Mouse (Mus musculus): ENCODE data around the gene Mybpc2.
A peak's percentile ranks its signal among the peaks of the same experiment; 100 is the strongest.

Mybpc2 gene

GRCm38 (mm10) chr7:44524502-44524901 is at the start of gene Mybpc2:
Gene Mybpc2, minus strand, starts transcription at chr7:44524656.
- DNase-seq: peak; percentile 26 to 67

DNA sequence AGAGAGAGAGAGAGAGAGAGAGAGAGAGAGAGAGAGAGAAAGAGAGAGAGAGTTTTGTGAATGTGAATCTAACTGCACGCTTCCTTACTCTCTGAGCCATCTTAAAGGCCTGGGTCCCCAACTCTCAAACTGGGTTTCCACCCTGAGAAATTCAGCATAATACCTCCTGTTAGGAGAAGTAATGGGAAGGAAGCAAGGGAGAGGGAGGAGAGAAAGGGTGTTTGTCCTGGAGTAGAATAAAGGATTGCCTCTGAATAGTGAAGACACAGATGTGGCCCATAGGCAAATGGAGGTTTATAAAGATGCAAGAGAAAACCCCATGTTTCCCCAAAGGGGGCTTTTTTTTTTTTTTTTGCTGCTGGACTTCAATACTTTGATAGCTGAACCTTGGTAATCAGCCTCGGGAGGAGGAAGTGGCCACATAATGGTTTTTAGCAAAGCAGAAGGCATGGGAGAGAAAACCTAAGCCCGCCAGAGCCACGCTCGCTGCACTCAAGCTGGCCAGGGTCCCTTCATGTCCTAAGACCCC is 48.6 kb upstream of the Mybpc2 start:
- no peak for DNase-seq

DNA sequence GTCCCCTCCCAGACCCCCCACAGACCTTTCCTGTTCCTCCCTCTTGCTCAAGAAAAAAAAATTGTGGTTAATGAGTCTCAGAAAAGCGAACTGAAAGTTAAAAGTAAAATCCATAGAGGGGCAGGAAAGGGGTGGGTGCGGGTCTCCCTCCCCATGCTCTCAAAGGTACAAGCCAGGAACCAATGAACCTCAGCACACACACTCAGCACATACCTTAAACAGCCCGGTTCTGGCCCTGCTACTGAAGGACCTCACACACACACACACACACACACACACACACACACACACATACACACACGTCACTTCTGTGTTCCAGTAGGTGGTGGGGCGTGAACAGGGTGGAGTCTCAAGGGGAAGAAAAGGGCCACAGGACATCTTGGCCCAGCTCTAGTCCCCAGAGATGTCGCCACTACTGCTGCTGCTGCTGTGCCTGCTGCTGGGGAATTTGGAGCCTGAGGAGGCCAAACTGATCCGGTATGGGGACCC is 47.8 kb upstream of the Mybpc2 start, which contains the start of gene Napsa:
TSS of gene Napsa (plus strand) at position 168 of the 489 bp plus-strand sequence.
- DNase-seq: peak; percentile 75 to 76

DNA sequence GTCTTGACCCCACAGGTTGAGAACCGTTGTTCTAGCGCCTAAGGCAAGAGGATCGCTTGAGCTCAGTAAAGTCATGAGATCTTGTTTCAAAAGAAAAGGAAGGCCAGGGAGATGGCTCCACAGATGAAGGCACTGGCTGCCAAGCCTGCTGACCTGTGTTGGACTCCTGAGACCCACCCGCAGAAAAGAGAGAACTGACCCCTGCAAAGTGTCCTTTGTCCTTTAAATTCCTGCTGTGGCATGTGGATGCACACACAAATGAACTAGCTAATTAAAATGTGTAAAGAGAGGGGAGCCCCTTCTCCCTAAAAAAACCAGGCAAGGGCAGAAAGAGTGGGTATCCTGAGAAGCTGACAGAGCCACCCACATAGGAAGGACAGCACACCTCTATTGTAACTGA is 47.4 kb upstream of the Mybpc2 start:
- peak; percentile 52 to 65 for DNase-seq

DNA sequence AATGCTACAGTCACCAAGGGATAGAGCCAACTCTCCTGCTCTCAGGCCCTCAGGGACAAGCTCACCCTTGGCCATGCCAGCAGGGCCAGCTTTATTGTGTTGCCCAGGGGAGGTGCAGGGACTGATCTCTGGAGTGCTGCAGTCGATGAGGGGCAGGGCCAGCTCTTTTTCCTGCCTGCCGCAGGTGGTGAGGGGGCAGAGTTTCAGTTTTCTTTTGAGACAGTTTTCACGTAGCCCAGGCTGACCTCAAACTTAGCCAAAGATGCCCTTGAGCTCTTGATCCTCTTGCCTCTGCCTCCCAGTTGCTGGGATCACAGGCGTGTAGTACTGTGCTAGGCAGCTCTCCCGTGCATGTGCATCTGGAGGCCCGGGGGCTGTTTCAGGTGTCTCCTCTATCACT is 46.5 kb upstream of the Mybpc2 start:
- no peak for DNase-seq

- no peak for DNase-seq
These were observed 44.3 kb upstream of the Mybpc2 start for GRCm38 (mm10) chr7:44568803-44569202.

- no peak for DNase-seq
These were observed 41.0 kb upstream of the Mybpc2 start for GRCm38 (mm10) chr7:44565414-44565813.

DNA sequence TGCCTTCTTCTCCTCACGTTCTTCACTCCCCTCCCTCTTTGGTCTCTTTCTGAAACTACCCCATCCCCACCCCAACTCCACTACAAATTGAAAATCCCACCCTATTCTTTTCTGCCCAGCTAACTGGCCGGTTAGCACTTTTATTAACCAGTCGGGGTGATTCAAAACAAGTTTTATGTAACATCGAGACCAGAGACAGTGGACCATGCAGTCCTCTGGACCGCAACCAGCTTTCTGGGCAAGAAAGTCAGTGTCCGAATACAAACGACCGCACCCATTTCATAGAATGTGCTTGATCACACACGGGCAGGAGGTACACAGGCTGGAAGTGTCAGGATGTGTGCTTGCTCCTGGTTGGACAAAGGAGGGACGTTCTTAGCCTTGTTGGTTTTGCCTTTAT is 40.0 kb upstream of the Mybpc2 start:
- peak; percentile 71 to 73 for DNase-seq

DNA sequence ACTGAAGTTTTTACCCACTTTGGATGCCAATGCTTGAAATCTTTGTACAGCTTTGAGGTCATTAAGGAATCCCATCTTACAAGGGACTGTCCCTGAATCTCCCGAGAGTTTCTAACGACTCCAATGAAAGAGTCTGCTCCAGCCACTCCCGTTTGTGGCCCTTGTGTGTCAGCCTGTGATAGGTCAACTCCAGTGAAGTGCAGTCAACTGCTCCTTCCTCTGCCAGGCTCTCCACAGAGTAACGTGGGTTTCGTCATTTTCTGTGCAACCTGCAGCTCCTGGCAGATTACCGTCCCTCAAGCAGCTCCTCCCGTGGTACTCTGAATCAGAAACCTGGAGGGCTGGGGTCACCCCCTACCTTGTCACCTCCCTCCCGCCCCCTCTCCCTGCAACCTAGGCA is 38.8 kb upstream of the Mybpc2 start:
- DNase-seq: peak; percentile 27 to 39

DNA sequence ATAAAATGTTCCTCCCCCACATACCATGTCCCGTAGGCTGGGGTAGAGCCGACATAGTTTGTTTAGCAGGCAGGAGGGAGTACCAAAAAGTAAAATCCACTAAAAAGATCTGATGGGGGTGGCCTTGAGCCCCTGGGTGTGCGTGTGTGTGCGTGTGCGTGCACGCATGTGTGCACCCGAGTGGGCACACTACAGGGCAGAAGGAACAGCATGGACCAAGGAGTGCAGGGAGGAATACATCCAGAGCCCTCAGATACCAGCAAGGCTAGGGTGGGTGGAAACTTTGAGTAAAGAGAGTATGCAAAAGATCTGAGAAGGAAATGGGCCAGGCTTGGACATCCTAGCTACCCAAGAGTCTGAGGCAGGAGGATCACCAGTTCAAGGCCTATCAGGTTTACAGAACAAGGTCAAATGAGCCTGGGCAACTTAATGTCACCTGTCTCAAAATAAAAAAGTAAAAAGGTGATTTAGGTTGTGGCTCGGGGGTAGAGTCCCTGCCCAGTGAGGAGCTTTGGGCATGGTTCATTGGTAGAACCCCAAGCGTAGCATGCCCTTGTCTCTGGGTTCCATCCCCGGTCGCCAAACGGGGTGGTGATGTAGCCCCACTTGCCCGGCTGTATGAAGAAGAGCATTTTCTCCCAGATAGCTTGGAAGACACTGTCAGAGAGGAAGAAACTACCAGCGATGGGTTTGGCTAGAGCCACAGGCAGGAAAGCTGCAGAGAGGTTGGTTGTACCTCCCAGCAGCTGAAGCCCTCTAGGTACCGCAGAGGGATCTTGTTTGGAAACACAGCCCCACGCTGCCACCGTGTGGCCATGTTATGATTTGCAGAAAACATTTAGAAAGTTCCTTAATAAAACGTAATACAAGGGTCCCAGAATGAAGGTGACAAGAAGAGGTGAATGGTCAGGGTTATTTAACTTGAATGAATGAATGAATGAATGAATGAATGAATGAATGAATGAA is 36.3 kb upstream of the Mybpc2 start:
- peak; percentile 82 to 93 for DNase-seq

- DNase-seq: no peak
These were observed 33.2 kb upstream of the Mybpc2 start for GRCm38 (mm10) chr7:44557629-44558028.

GRCm38 (mm10) chr7:44553826-44554225 is 29.4 kb upstream of the Mybpc2 start, which contains the start of gene Nr1h2:
Gene Nr1h2, minus strand, starts transcription at chr7:44553951.
- peak; percentile 98 for DNase-seq

GRCm38 (mm10) chr7:44553196-44553764 is 28.8 kb upstream of the Mybpc2 start:
- DNase-seq: peak; percentile 78 to 92

DNA sequence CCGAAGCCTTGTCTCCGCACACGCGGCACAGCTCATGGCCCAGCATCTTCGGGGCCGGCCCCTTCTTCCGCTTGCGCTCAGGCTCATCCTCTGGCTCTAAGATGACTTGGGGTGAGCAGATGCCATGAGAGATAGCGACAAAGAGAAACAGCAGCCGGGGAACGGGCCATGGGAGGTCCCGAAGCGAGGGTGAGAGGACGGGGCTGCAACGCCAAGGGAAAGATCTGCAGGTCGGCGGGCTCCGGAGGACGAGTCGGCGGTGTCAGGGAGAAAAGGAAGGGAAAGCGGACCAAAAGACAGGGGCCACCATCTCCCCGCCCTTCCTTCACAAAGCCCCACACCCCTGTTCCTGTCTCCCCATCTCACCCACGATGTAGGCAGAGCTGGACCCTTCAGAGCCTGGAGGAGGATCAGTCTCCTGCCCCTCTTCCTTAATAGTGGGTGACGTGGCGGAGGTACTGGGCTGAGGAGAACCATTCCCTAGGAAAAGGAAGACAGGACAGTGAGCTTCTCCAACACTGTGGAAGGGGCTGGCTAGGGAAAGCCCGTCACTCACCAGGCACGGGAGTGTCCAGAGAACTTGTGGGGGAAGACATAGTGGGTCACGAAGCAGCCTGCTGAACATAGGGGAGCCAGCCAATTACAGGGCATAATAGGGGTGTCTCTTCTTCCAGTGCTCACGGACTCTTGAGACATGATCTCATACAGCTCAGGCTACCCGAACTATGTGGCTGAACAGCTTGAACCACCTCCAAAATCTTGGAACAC is 27.9 kb upstream of the Mybpc2 start:
- no peak for DNase-seq

- DNase-seq: no peak
These were observed 27.3 kb upstream of the Mybpc2 start for GRCm38 (mm10) chr7:44551731-44552130.

GRCm38 (mm10) chr7:44551301-44551700 is 26.8 kb upstream of the Mybpc2 start:
- DNase-seq: no peak

DNA sequence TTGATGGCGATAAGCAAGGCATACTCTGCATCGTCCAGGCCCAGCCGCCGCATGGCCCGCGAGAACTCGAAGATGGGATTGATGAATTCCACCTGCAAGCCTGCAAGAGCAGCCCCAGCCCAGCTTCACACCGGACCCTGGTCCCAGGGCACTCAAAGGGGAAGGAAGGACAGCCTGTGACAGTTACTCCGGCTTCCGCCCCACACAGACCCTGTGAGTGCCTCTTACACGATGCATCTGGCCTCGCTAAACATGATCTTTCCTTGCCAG is 25.9 kb upstream of the Mybpc2 start:
- DNase-seq: no peak

GRCm38 (mm10) chr7:44549621-44550408 is 25.4 kb upstream of the Mybpc2 start:
- DNase-seq: no peak

DNA sequence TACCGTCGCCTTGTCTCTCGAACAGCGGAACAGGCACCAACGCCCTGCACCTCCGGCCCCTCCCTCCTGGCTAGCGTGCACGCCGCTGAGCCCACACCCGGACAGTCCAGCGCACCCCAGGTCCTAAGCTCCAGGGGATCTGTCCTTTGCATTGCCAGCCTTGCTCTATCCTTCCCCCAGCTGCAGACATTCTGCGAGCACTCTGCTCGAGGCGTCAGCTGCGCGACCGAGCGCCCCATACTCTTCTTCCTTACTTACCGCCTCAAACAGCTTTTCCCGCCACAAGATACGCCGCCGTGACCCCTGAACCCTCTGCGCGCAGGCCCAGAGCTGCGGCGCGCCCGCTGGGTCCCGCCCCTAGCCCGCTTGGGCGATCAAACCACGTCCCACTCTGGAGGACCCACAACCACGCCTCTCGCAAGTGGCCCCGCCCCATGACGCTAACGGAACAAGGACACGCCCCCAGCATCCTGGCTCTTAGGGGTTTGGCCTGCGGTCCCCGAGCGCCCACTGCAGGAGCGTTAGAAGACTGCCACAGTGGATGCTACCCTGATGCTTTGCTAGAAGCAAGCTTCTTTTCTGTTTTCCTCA is 24.1 kb upstream of the Mybpc2 start, which contains the start of gene Pold1:
TSS of gene Pold1 (minus strand) at position 353 of the 591 bp plus-strand sequence.
- DNase-seq: peak; percentile 100

DNA sequence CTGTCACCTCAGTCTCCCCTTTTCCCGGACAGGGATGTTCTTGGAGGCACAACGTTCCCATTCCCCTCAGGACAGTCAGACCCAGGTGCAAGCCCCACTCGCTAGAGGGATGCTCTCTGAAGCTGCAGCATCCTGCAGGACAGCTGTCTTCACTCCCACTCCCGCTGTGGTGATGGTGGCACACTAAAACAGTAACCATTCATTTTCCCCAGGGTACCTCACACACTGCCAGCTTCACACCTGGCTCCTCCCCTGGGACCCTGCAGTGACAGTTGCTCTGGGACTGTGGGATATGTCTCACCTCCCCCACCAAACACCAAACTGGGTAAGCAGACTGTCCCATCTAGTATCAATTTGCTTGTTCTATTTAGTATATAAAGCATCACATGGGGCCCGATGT is 23.3 kb upstream of the Mybpc2 start:
- DNase-seq: no peak

DNA sequence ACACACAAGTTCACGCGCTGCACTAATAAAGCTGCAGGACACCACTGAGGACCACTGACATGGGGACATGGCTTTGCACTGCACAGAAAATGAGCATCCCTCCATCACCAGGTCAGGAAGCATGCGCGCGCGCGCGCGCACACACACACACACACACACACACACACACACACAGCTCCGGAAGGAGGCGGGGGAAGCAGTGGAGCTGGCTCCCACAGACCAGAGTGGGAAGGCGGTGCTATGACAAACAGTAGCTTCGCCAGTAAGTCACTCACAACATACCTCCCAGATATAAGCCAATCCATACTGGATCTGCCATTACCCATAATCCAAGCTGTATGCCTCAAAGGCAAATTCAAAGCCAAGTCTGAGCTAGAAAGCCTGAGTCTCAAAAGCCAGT is 22.6 kb upstream of the Mybpc2 start:
- DNase-seq: no peak

GRCm38 (mm10) chr7:44546274-44546673 is 21.8 kb upstream of the Mybpc2 start:
- no peak for DNase-seq
